Mouse (Mus musculus) kidney, adult 2 months (tissue): ENCODE measurements around the gene Baiap3.

ENCODE experiments used
- CTCF ChIP-seq: fragments of 200-500 bp; conservative IDR thresholded peaks from 2 replicates; pipeline ENCODE4 v1.5.1; 2011; ENCODE audit warnings: low read depth, mild to moderate bottlenecking, control low read depth, low read length, moderate library complexity, mixed read lengths; ENCODE audit not compliant: insufficient read depth, insufficient read length
- POLR2A ChIP-seq: fragments of 200-500 bp; IDR thresholded peaks from one replicate; pipeline ENCODE4 v1.6.1; 2011; ENCODE audit warnings: low read depth, low read length, control low read depth

GRCm38 (mm10) chr17:25248033-25248750 lies 8.0 kb downstream of the Baiap3 start:
- TF ChIP-seq CTCF = no peak
- TF ChIP-seq POLR2A = no peak
